Mouse (Mus musculus): Measurements from ENCODE around the gene Tspan9. TPM values are rescaled to one million over a fixed set of nuclear protein-coding genes. Genes with fewer than 3 reads are reported as not detected.
A peak's percentile ranks its signal among the peaks of the same experiment; 100 is the strongest.

Gene Tspan9
- total RNA-seq, 2 experiments from 2014 or later = 0.26 TPM; not detected in 1

- peak; percentile 67 for ATAC-seq (ENCODE audit: poor library complexity, severe bottlenecking)
Measured at GRCm38 (mm10) chr6:127945725-127946124, 197.7 kb downstream of the Tspan9 start.

- no peak for ATAC-seq (ENCODE audit: poor library complexity, severe bottlenecking)
Measured at GRCm38 (mm10) chr6:127942421-127942820, 201.0 kb downstream of the Tspan9 start.

- no peak for ATAC-seq (ENCODE audit: poor library complexity, severe bottlenecking)
Measured at GRCm38 (mm10) chr6:127935105-127935504, 208.3 kb downstream of the Tspan9 start.

GRCm38 (mm10) chr6:127933841-127934240 is 209.6 kb downstream of the Tspan9 start:
- no peak for ATAC-seq (ENCODE audit: poor library complexity, severe bottlenecking)

GRCm38 (mm10) chr6:127932697-127933096 is 210.7 kb downstream of the Tspan9 start:
- ATAC-seq (ENCODE audit: poor library complexity, severe bottlenecking) = no peak

GRCm38 (mm10) chr6:127928682-127929081 is 214.7 kb downstream of the Tspan9 start:
- no peak for ATAC-seq (ENCODE audit: poor library complexity, severe bottlenecking)

- ATAC-seq (ENCODE audit: poor library complexity, severe bottlenecking) = no peak
Measured at GRCm38 (mm10) chr6:127925915-127926314, 217.5 kb downstream of the Tspan9 start.

- ATAC-seq (ENCODE audit: poor library complexity, severe bottlenecking) = no peak
Measured at GRCm38 (mm10) chr6:127924750-127925149, 218.6 kb downstream of the Tspan9 start.

GRCm38 (mm10) chr6:127923296-127923695 is 220.1 kb downstream of the Tspan9 start:
- ATAC-seq (ENCODE audit: poor library complexity, severe bottlenecking) = no peak

- no peak for ATAC-seq (ENCODE audit: poor library complexity, severe bottlenecking)
Measured at GRCm38 (mm10) chr6:127921996-127922395, 221.4 kb downstream of the Tspan9 start.

GRCm38 (mm10) chr6:127920652-127921051 is 222.7 kb downstream of the Tspan9 start:
- peak; percentile 57 for ATAC-seq (ENCODE audit: poor library complexity, severe bottlenecking)

- no peak for ATAC-seq (ENCODE audit: poor library complexity, severe bottlenecking)
Measured at GRCm38 (mm10) chr6:127919491-127919890, 223.9 kb downstream of the Tspan9 start.

- ATAC-seq (ENCODE audit: poor library complexity, severe bottlenecking) = no peak
Measured at GRCm38 (mm10) chr6:127917712-127918111, 225.7 kb downstream of the Tspan9 start.

GRCm38 (mm10) chr6:127916993-127917392 is 226.4 kb downstream of the Tspan9 start:
- no peak for ATAC-seq (ENCODE audit: poor library complexity, severe bottlenecking)

- ATAC-seq (ENCODE audit: poor library complexity, severe bottlenecking) = no peak
Measured at GRCm38 (mm10) chr6:127912938-127913337, 230.5 kb downstream of the Tspan9 start.

GRCm38 (mm10) chr6:127911687-127912086 is 231.7 kb downstream of the Tspan9 start:
- no peak for ATAC-seq (ENCODE audit: poor library complexity, severe bottlenecking)

Other genes with a start within 250 kb of the Tspan9 start
- gene Tead4, start 157.2 kb upstream of the Tspan9 start, total RNA-seq (2015) = 0.05 TPM in 1 of 2 replicates, not detected in the other
- gene Tead4, start 157.2 kb upstream of the Tspan9 start, total RNA-seq (2017) = 0.07 and 0.20 TPM in 2 replicates
- gene Tulp3, start 212.3 kb upstream of the Tspan9 start, total RNA-seq (2015) = 2.6 and 3.3 TPM in 2 replicates
- gene Tulp3, start 212.3 kb upstream of the Tspan9 start, total RNA-seq (2017) = 1.4 and 2.4 TPM in 2 replicates
- 45.7 and 53.9 TPM in 2 replicates for gene Rhno1, start 219.3 kb upstream of the Tspan9 start, total RNA-seq (2015)
- 35.4 and 41.1 TPM in 2 replicates for gene Rhno1, start 219.3 kb upstream of the Tspan9 start, total RNA-seq (2017)
- 69.8 and 76.1 TPM in 2 replicates for gene Foxm1, start 219.4 kb upstream of the Tspan9 start, total RNA-seq (2015)
- gene Foxm1, start 219.4 kb upstream of the Tspan9 start, total RNA-seq (2017) = 26.2 and 41.8 TPM in 2 replicates
- 0.09 and 0.18 TPM in 2 replicates for gene Tex52, start 231.9 kb upstream of the Tspan9 start, total RNA-seq (2015)
- gene Tex52, start 231.9 kb upstream of the Tspan9 start, total RNA-seq (2017) = not detected in 2 replicates
- gene Gm44596, start 231.9 kb upstream of the Tspan9 start, total RNA-seq (2015) = not detected in 2 replicates
- not detected in 2 replicates for gene Gm44596, start 231.9 kb upstream of the Tspan9 start, total RNA-seq (2017)

All from megakaryocyte, adult 5-6 weeks (primary cell).